Mouse (Mus musculus) bone marrow, adult 2 months (tissue): ENCODE data around the gene BC005624. TPM values are rescaled to one million over a fixed set of nuclear protein-coding genes. Genes with fewer than 3 reads are reported as not detected.
A peak's percentile ranks its signal among the peaks of the same experiment; 100 is the strongest.

Experiments used
- H3K27ac ChIP-seq: fragments of 200-500 bp; 2 replicates; pipeline ENCODE4 v1.5.1; 2012; ENCODE audit warnings: low read depth, mild to moderate bottlenecking, control low read depth, inconsistent platforms, low read length; ENCODE audit not compliant: control insufficient read depth, poor library complexity, insufficient read depth
- H3K4me1 ChIP-seq: fragments of 200-500 bp; 2 replicates; pipeline ENCODE4 v1.6.1; 2011; ENCODE audit warnings: low read length; ENCODE audit not compliant: control insufficient read depth, insufficient read depth
- H3K4me3 ChIP-seq: fragments of 200-500 bp; replicated peaks from 2 replicates; pipeline ENCODE3; 2011; ENCODE audit warnings: mild to moderate bottlenecking, low read depth, low read length, control low read depth; ENCODE audit not compliant: control insufficient read depth
- CTCF ChIP-seq: fragments of 200-500 bp; IDR thresholded peaks from 2 replicates; pipeline ENCODE4 v1.5.1; 2011; ENCODE audit warnings: low read length, control low read depth; ENCODE audit not compliant: control insufficient read depth, insufficient read depth
- POLR2A ChIP-seq: fragments of 200-500 bp; IDR thresholded peaks from 2 replicates; pipeline ENCODE4 v1.6.1; 2011; ENCODE audit warnings: low read depth, mild to moderate bottlenecking, control low read depth, low read length, borderline replicate concordance; ENCODE audit not compliant: control insufficient read depth
- WGBS: fragments of 180-500 bp; shearing (Covaris S2); methylation state at CpG from one replicate; pipeline ENCODE4 v1.1.7; 2018; 5-methylcytosine and 5-hydroxymethylcytosine counted together
- polyA plus RNA-seq: library from polyadenylated mRNA; stranded (reverse); fragments of >200 nt; gene quantifications from 2 replicates; pipeline ENCODE4 v1.2.4, GENCODE M21; 2011; ENCODE audit warnings: low replicate concordance; ENCODE audit not compliant: missing spikeins, insufficient read depth, insufficient read length

The BC005624 gene
- polyA plus RNA-seq, 1 experiment = 35.8 TPM

DNA sequence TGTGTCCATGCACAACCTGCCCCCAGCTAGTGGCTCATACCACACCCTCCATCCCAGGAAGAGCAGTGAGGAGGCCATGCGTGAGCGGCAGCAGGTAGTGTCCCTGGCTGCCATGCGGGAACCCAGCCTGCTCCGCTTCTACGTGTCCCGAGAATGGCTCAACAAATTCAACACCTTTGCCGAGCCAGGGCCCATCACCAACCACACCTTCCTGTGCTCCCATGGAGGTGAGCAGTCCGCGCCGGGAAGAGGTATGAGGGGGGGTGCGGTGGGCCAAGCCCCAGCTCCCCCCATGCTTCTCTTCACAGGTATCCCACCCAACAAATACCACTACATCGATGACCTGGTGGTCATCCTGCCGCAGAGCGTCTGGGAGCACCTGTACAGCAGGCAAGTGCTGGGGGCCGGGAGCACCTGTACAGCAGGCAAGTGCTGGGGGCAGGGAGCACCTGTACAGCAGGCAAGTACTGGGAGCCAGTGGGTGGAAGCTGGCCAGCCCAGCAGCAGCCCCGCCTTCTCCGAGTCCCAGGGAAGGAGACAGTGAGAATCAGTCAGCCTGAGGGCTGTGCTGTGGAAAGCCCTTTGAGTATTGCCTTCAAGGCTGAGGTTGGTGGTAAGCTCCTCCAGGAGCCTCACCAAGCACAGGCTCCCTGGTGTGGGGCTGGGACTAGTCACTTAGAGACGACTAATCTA is 35.8 kb upstream of the BC005624 start:
- TF ChIP-seq CTCF (no peak), POLR2A (no peak)
- Histone ChIP-seq H3K4me3 (no peak overlapping the region), H3K27ac (no peak overlapping the region), H3K4me1 (no peaks in the 10 kb centered on the region)
- WGBS = 91% methylated on average over 18 of the region's 18 CpGs

DNA sequence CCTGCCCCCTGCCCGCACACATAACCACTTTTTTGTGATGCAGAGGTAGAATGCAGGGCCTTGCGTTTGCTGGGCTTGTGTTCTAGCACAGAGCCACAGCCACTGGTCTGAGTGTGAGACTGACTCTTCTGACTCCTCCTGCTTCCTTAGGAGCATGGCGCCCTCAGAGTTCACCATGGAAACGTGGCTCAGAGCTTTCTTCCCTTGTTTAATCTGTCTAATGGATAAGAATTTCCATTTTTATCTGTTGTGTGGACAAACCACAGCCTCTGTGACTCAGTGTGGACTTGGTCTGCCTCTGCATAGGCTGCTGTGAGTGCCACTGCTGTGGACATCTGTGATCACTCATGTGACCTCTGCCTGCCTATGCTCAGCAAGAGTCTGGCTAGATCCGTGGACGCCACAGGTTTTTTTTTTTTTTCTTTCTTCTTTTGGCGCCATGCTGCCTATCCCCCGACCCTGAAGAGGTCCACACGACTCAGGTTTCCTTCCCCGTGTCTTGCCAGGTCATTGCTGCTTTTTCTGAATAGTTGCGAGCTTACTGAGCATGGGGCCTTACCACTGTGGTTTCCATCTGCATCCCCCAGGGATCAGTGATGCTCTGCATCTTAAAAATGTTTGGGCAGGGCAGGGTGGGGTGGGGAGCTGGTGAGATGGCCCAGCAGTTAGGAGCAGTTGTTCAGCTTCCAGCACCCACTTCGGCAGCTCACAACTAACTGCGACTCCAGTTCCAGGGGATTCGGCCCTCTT is 31.5 kb upstream of the BC005624 start:
- TF ChIP-seq POLR2A (no peak), CTCF (no peak)
- WGBS = 74% methylated on average over 14 of the region's 14 CpGs

DNA sequence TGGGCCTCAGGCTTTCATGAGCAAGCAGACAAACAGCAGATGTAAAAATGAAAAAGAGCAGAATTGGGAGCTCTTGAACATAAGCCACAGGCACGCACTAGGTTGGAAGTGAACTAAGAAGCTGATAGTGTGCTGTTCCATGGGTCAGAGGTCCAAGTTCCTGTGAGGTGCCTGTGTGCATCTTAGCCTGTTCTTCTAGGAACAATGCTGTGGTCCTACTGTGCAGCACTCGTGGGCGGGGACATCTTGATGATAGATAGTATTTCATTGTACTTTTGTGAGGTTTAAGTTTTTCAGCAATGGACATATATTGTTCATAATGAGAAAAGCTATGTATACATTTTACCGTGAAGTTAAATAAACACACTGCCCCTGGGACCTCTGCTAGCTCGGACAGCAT is 25.2 kb upstream of the BC005624 start:
- Histone ChIP-seq H3K4me1 (no peaks in the 10 kb centered on the region; the same call in 1 of the 2 replicates), H3K27ac (no peak overlapping the region), H3K4me3 (no peak overlapping the region)
- WGBS = 79% methylated on average over 5 of the region's 5 CpGs
- no peak for TF ChIP-seq POLR2A
- TF ChIP-seq CTCF = no peak

More for the DNA sequence above, 31.5 kb upstream of the BC005624 start:
- Histone ChIP-seq H3K4me1 (no peaks in the 10 kb centered on the region), H3K27ac (no peak overlapping the region), H3K4me3 (no peak overlapping the region)

DNA sequence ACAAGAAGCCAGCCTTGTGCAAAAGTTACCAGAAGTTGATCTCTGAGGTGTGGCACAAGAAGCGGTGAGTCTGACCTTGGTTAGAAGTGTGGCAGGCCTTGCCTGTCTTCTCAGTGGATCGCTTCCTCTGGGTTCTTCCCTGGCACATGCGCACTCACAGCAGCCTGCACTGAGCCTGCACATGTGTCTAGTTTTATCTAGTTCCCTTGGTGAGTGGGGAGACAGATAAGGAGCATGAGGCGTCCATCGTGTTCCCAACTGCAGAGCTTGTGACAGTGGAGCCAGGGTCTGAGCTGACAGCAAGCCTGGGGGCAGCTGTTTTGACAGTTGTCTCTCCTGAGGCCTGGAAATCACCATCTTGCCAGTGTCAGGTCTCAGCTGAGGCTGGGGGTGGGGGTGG is 24.4 kb upstream of the BC005624 start:
- TF ChIP-seq CTCF (no peak), POLR2A (no peak)
- Histone ChIP-seq H3K4me1 (no peaks in the 10 kb centered on the region; the same call in 1 of the 2 replicates), H3K4me3 (peak overlapping the region; percentile 1), H3K27ac (peak overlapping the region; percentile 31; the same call in 1 of the 2 replicates)
- 55% methylated on average over 5 of the region's 5 CpGs for WGBS

DNA sequence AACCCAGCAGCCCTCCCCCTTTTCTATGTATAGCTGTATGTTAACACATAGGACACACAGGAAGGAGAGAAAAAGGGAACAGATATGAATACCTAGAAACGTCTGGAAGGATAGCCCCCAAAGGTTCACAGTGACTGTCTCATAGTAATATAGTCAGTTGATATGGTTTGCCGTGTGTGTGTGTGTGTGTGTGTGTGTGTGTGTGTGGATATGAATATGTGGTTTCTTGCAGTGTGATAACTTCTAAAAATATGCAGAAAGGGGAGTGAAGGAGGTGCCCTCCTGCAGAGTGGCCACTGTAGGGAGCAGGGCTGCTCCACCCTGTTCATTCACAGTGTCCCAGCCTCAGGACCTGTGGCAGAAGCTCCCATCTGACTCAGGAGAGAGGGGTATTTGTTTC is 23.5 kb upstream of the BC005624 start:
- Histone ChIP-seq H3K4me1 (no peaks in the 10 kb centered on the region; the same call in 1 of the 2 replicates), H3K27ac (no peak overlapping the region), H3K4me3 (no peak overlapping the region)
- TF ChIP-seq POLR2A (no peak), CTCF (no peak)
- WGBS = 20% methylated on average over 2 of the region's 2 CpGs

DNA sequence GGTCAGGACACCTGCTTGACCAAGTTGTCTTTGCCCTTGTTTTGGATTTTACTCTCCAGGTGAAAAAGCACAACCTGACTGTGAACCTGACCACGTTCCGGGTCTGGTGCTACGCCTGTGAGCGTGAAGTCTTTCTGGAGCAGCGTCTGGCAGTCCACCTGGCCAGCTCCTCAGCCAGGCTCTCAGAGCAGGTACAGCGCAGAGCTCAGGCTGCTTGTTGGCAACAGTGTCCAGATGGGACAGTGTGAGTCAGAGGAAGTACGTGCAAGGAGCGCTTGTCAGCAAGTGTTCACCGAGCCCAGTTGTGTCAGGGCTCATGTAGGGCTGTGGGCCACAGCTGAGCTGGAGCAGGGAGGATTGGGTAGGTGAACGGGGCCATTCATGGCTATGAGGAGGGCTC is 20.9 kb upstream of the BC005624 start:
- Histone ChIP-seq H3K4me3 (no peak overlapping the region), H3K27ac (no peak overlapping the region), H3K4me1 (no peaks in the 10 kb centered on the region; the same call in 1 of the 2 replicates)
- TF ChIP-seq CTCF (no peak), POLR2A (no peak)
- WGBS = 91% methylated on average over 10 of the region's 10 CpGs

DNA sequence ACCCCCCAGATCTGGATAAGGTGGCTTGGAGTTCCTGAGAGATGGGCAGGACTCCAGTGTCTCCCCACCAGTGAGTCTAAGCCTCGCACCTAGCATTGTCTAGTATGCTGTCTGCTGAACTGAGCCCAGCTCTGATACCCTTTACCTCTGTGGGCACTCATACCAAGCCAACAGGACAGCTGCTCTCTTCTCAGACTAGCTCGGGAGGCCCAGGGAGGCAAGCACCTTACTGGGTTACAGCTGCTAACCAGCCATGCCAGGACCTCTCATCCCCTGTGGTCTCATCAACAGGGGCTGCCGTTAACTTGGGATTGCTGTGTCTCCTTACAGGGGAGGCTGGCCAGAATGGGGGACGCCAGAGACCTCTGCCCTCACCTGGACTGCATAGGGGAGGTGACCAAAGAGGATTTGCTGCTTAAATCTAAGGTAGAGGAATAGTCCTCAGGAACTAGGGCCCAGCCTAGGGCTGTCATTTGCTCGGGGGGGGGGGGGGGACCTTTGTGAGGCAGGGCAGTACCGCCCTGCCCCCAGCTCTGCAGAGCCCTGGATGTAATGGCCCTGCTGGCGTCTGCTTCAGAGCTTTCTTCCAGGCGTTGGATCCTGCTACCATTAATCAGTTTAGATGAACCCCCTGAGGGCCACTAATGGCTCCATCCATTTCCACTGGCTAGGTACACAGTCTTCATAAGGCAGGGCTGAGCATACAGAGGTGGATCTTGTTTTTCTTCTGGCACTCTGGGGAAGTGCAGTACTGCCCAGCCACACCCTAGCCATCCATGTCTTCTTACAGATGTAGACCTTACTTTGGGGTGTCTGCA is 16.7 kb upstream of the BC005624 start:
- no peak overlapping the region for H3K4me3 ChIP-seq
- WGBS = 78% methylated on average over 8 of the region's 8 CpGs
- TF ChIP-seq POLR2A (no peak), CTCF (no peak)

More for the DNA sequence above, 16.7 kb upstream of the BC005624 start:
- Histone ChIP-seq H3K4me1 (no peaks in the 10 kb centered on the region), H3K27ac (no peak overlapping the region)
